Mouse (Mus musculus): ENCODE results near the gene Atoh8. TPM values are rescaled to one million over a fixed set of nuclear protein-coding genes. Genes with fewer than 3 reads are reported as not detected.
A peak's percentile ranks its signal among the peaks of the same experiment; 100 is the strongest.

Atoh8 gene
- polyA plus RNA-seq, 1 experiment from 2014 or later = 9.6 TPM

DNA sequence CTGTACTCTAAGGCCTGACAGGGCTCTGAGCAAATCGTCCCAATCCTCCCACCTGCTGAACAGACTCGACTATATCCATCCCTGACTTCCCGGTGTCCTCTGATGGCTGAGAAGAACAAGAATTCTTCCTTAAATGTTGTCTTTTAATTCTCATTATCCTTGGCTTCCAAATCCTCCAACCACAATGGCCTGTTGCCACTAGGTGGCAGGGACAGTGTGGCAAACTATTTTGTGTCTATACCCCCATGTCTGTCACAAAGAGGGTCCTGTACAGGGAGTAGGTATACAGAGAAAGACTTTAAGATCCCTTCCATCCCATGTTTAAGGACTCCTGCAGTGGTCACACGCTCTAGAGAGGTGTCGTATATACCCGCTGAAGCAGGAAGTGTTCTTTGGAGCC is 14.1 kb downstream of the Atoh8 start:
- WGBS = 72% methylated on average over 6 of the region's 6 CpGs
- H3K4me2 ChIP-seq (replicated peaks) = no peak overlapping the region
- H3K27me3 ChIP-seq (replicated peaks) = peaks cover 4% of the 10 kb centered on the region
- no peak overlapping the region for H3K4me3 ChIP-seq (replicated peaks)
- peaks cover 67% of the 10 kb centered on the region for H3K4me1 ChIP-seq (replicated peaks)
- no peaks in the 10 kb centered on the region for H3K9me3 ChIP-seq
- no peak overlapping the region for H3K9ac ChIP-seq
- no peak overlapping the region for H3K27ac ChIP-seq
- H3K36me3 ChIP-seq = no peaks in the 10 kb centered on the region
- ATAC-seq = no peak

DNA sequence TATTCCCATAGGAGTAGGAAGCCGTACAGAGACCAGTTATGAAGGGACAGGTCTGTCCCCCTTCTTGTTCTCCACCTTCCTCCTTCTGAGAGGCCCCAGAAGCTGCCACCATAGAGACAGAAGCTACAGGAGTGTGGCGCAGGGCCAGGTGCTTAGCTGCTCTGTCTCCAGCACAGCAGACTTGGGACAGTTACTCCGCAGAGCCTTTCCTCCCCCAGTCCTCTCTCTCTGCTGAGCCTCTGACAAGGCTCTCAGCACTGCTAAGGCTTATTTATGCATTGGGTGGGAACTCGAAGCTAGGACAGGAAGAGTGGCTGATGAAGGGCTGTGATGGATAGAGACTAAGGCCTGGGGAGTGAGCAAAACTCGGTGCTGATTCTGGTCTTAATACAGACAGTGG is 15.8 kb downstream of the Atoh8 start:
- H3K4me1 ChIP-seq (replicated peaks) = peaks cover 83% of the 10 kb centered on the region
- ATAC-seq = no peak
- peaks cover 4% of the 10 kb centered on the region for H3K27me3 ChIP-seq (replicated peaks)
- H3K36me3 ChIP-seq = no peaks in the 10 kb centered on the region
- no peak overlapping the region for H3K9ac ChIP-seq
- no peak overlapping the region for H3K27ac ChIP-seq
- 30% methylated on average over 5 of the region's 5 CpGs for WGBS
- no peak overlapping the region for H3K4me3 ChIP-seq (replicated peaks)
- no peaks in the 10 kb centered on the region for H3K9me3 ChIP-seq
- H3K4me2 ChIP-seq (replicated peaks) = no peak overlapping the region

DNA sequence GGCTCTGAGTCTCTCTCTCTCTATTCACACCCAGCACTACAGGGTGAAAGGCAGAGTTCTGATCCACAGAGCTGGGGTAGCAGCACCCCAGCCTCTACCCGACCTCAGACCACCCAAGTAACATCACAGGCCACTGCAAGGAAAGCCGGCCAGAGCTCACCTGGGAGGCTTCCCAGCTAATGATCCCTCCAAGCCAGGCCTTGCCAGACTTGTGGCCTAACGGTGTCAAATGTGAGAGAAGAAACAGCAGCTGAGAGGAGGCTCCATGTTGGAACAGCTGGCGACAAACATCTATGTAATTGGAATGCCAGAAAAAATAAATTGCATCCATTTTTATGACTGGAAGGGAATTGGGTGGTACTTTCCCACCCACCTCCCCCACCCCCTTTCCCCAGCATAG is 17.1 kb downstream of the Atoh8 start:
- no peaks in the 10 kb centered on the region for H3K9me3 ChIP-seq
- H3K4me3 ChIP-seq (replicated peaks) = no peak overlapping the region
- no peak for ATAC-seq
- H3K36me3 ChIP-seq = no peaks in the 10 kb centered on the region
- H3K27me3 ChIP-seq (replicated peaks) = peaks cover 4% of the 10 kb centered on the region
- WGBS = 49% methylated on average over 4 of the region's 4 CpGs
- H3K9ac ChIP-seq = no peak overlapping the region
- H3K4me2 ChIP-seq (replicated peaks) = no peak overlapping the region
- 0 out of 2 replicates have a peak overlapping the region, but pooled peaks have one; percentile 4 for H3K27ac ChIP-seq
- H3K4me1 ChIP-seq (replicated peaks) = peaks cover 80% of the 10 kb centered on the region

DNA sequence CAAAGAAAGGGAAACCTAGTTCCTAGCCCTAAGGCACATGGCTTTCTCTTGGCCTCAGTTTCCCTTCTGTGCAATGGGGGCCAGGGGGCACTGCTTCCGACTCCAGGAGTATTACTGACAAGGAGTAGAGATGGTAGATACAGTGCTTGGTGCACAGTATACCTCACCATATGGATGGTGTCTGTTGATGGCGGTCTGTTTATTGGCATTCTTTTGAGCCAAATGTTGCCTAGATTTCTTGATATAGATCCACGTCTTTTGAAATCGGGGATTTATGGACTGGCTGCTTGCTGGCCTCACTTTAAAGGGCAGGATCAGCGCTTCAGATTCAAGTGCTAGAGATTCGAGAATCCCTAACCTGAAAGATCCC is 18.0 kb downstream of the Atoh8 start:
- Histone ChIP-seq H3K4me2 (replicated peaks) (peak overlapping the region; percentile 64), H3K4me3 (replicated peaks) (no peak overlapping the region; the same call in 1 of the 2 replicates), H3K4me1 (replicated peaks) (peaks cover 75% of the 10 kb centered on the region), H3K9ac (peak overlapping the region; percentile 20; the same call in 1 of the 2 replicates), H3K9me3 (no peaks in the 10 kb centered on the region), H3K27me3 (replicated peaks) (peaks cover 4% of the 10 kb centered on the region), H3K27ac (peak overlapping the region; percentile 88), H3K36me3 (no peaks in the 10 kb centered on the region)
- 48% methylated on average over 6 of the region's 6 CpGs for WGBS
- no peak for ATAC-seq

DNA sequence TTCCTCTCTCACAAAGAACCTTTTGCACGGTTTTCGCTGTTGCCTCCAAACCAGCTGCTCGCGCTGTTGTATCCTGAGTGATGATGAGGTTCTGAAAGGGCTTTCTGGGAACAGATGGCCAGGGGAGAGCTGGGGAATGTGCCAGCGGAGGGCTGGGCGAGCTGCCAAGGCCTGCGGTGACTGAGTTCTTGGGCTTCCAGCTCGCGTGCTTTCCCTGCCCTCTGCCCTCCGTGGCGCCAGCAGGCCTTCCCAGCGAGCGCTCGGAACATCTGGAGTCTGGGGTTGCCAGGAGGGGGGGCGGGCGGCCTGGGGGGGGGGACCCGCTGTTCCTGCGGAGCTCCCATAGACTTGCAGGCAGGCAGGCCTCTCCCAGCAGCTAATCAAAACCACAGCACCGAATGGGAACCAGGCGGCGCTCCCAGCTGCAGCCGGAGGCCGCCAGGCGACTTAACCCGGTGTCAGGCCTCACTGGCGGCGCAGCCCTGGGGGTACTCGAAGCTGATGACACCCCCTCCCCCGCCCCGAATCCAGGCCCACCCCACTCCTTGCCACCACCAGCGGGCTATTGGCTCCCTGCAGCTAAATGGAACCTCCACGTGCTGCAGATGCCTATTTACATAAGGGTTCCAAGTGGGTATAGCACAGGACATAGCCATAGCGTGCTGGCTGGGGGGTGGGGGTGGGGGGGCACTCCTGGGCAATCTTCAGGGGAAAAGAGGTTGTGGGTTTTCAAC is 18.5 kb downstream of the Atoh8 start:
- H3K27ac ChIP-seq = peak overlapping the region; percentile 88
- no peaks in the 10 kb centered on the region for H3K36me3 ChIP-seq
- peak overlapping the region; percentile 20; the same call in 1 of the 2 replicates for H3K9ac ChIP-seq
- peaks cover 4% of the 10 kb centered on the region for H3K27me3 ChIP-seq (replicated peaks)
- ATAC-seq = peak; percentile 91
- H3K4me1 ChIP-seq (replicated peaks) = peaks cover 70% of the 10 kb centered on the region
- 3% methylated on average over 33 of the region's 33 CpGs for WGBS
- H3K4me3 ChIP-seq (replicated peaks) = peak overlapping the region; percentile 9
- H3K9me3 ChIP-seq = no peaks in the 10 kb centered on the region
- H3K4me2 ChIP-seq (replicated peaks) = peak overlapping the region; percentile 64

DNA sequence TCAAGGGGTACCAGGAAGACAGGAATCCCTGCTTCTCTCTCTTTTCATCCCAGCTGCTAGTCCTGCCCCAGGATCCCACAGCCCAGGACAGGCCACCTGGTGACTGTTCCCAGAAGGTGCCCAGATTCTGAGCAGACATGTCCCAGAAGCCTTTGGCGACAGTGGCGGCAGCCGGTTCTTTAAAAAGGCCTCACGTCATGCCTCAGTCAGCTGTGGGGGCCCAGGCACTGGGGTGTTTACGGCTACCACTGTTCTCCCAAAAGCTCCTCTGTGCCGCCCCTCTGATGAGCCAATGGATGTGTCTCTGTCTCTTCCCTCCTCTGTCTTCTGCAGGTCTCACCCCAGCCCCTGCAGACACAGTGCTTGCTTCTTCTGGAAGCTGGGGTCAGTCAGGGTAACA is 19.8 kb downstream of the Atoh8 start:
- H3K9me3 ChIP-seq = no peaks in the 10 kb centered on the region
- no peak for ATAC-seq
- H3K27me3 ChIP-seq (replicated peaks) = no peaks in the 10 kb centered on the region; the same call in 1 of the 2 replicates
- no peak overlapping the region for H3K9ac ChIP-seq
- no peaks in the 10 kb centered on the region for H3K36me3 ChIP-seq
- 51% methylated on average over 6 of the region's 6 CpGs for WGBS
- peak overlapping the region; percentile 88 for H3K27ac ChIP-seq
- peak overlapping the region; percentile 64 for H3K4me2 ChIP-seq (replicated peaks)
- peaks cover 61% of the 10 kb centered on the region for H3K4me1 ChIP-seq (replicated peaks)
- no peak overlapping the region for H3K4me3 ChIP-seq (replicated peaks)

DNA sequence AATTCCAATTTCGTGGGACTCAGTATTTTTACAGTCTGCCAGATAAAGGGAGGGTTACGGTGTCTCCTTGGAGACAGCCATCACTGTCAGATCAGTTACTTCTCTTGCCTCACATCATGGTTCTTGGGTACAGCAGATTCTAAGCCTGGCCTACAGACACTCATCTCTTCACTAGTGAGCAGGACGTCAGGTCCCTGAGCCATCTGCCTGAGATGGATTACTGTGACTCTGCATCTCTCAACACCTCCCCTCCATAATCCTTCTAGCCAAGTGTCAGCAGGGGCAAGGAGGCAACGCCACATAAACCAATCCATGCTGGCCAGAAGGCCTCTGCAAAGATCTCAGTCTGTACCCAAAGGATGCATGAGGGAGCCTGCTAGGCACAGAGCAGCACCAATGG is 24.0 kb downstream of the Atoh8 start:
- H3K27ac ChIP-seq = no peak overlapping the region
- ATAC-seq = no peak
- H3K27me3 ChIP-seq (replicated peaks) = no peaks in the 10 kb centered on the region; the same call in 1 of the 2 replicates
- H3K4me2 ChIP-seq (replicated peaks) = no peak overlapping the region
- WGBS = 63% methylated on average over 4 of the region's 4 CpGs
- no peak overlapping the region for H3K9ac ChIP-seq
- H3K4me1 ChIP-seq (replicated peaks) = peaks cover 25% of the 10 kb centered on the region
- no peak overlapping the region for H3K4me3 ChIP-seq (replicated peaks)
- no peaks in the 10 kb centered on the region for H3K36me3 ChIP-seq
- H3K9me3 ChIP-seq = no peaks in the 10 kb centered on the region

DNA sequence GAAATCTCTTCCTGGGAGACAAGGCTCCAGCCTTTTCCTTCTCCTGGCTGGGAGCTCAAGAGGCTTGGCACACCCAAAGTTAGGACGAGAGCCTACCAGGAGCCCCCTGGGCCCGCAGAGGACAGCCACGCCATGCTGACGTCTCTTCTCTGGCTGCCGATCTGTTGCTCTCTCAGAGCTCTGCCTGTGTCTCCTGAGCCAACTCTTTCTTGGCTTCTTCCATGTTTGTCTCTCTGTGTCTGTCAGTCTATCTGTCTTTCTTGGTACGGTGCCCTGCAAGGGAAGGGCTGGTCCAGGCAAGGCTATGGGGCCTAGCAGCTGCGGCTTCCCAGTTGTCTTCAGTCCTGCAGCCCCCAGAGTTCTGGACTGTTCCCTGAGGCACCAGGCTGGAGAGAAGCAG is 24.6 kb downstream of the Atoh8 start:
- Histone ChIP-seq H3K27ac (no peak overlapping the region), H3K9ac (no peak overlapping the region), H3K9me3 (no peaks in the 10 kb centered on the region), H3K27me3 (replicated peaks) (no peaks in the 10 kb centered on the region; the same call in 1 of the 2 replicates), H3K36me3 (no peaks in the 10 kb centered on the region), H3K4me2 (replicated peaks) (no peak overlapping the region), H3K4me1 (replicated peaks) (peaks cover 20% of the 10 kb centered on the region), H3K4me3 (replicated peaks) (no peak overlapping the region)
- no peak for ATAC-seq
- WGBS = 77% methylated on average over 7 of the region's 7 CpGs

DNA sequence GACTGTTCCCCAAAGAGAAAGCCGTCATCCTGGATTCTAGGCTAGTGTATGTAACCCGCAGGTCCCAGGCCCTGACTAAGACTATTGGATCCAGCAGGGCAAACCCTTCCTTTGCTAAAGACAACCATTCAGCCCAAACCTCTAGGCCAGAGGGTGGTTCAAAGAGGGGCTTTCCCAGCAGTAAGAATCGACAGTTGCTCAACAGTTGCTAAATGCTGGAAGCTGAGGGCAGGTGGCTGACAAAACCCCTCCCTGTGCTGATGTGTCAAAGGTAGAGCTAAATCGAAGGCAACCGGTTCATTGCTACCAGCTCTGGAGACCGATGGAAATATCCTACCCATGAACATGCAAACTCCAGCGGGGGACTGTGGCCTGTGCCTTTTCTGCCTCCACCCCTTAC is 25.6 kb downstream of the Atoh8 start:
- H3K27ac ChIP-seq = no peak overlapping the region
- no peaks in the 10 kb centered on the region for H3K9me3 ChIP-seq
- no peak for ATAC-seq
- H3K9ac ChIP-seq = no peak overlapping the region
- WGBS = 90% methylated on average over 7 of the region's 7 CpGs
- peaks cover 9% of the 10 kb centered on the region for H3K4me1 ChIP-seq (replicated peaks)
- H3K27me3 ChIP-seq (replicated peaks) = no peaks in the 10 kb centered on the region; the same call in 1 of the 2 replicates
- H3K36me3 ChIP-seq = no peaks in the 10 kb centered on the region
- no peak overlapping the region for H3K4me3 ChIP-seq (replicated peaks)
- H3K4me2 ChIP-seq (replicated peaks) = no peak overlapping the region

DNA sequence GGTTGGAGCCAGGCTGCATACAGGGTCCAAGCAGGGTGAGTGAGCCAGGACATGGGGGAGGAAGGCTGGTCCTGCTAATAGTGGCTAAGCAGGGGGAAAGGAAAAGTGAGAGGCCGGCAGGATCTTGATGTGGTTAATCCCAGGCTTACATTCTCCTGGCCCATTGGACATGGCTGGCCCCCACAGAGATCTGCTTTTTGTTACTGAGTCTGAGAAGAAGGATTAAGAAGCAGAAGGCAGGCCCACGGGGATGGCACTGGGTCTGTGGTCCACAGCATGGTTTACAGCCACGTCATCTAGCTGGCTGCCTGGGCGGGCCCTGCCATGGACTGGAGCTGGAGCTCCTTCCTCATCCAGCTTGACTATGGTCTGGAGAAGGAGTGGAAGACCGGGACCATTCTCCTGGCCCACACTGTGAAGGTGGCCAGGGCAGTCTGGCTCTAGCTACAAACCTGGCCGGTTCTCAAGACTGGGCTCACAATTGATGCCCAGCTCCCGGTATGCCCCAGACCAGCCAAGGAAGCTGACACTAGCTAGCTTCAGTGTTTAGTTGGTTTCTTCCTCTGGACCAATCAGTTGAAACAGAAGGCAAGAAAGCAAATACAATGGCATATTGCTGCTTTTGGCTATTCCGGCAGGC is 26.9 kb downstream of the Atoh8 start:
- no peak for ATAC-seq
- Histone ChIP-seq H3K4me1 (replicated peaks) (0 out of 2 replicates have a peak, but pooled peaks cover 4% of the 10 kb centered on the region), H3K27me3 (replicated peaks) (no peaks in the 10 kb centered on the region; the same call in 1 of the 2 replicates), H3K4me3 (replicated peaks) (no peak overlapping the region), H3K27ac (no peak overlapping the region), H3K9me3 (no peaks in the 10 kb centered on the region), H3K36me3 (no peaks in the 10 kb centered on the region), H3K4me2 (replicated peaks) (no peak overlapping the region), H3K9ac (no peak overlapping the region)
- WGBS = 88% methylated on average over 8 of the region's 8 CpGs

DNA sequence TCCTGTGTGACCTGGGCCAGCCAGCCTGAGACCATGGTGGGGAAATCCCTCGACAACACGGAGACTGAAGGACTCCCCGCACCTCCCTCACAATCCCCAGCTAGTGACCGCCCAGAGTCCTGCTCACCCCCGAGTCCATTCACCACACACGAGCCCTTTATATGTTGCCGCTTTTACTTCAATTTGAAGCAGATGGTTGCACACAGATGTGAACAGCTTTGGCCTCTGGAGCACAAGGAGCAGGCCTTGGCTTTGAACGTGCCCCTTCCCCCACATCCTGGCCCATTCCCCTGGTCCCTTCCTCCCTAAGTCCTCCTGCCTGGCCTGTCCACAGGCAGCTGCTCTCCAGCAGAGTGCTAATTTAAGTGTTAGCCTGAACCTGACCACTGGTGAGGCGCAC is 29.4 kb downstream of the Atoh8 start:
- H3K4me1 ChIP-seq (replicated peaks) = peaks cover 6% of the 10 kb centered on the region; the same call in 1 of the 2 replicates
- H3K4me2 ChIP-seq (replicated peaks) = no peak overlapping the region
- H3K9me3 ChIP-seq = no peaks in the 10 kb centered on the region
- H3K9ac ChIP-seq = no peak overlapping the region
- H3K27ac ChIP-seq = no peak overlapping the region
- H3K27me3 ChIP-seq (replicated peaks) = no peaks in the 10 kb centered on the region
- no peak for ATAC-seq
- no peak overlapping the region for H3K4me3 ChIP-seq (replicated peaks)
- WGBS = 84% methylated on average over 9 of the region's 9 CpGs
- no peaks in the 10 kb centered on the region for H3K36me3 ChIP-seq

DNA sequence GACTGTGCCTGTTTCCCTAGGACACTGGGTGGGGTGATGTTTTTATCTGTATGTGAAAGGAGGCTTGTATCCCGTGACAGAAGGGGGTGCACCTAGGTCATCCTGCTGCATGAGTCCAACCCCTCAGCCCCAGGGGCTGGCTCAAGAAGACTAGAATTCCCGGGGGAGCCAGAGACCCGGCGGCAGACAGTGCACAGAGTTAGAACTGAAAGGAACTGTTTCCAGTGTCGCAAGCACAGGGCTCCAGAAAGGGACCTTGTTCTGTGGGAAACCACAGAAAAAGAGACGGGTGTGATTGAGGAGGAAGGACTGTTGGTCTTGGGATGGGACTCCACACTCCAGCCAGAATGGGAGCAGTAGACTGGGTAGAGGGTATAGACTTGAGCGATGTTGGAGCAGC is 30.5 kb downstream of the Atoh8 start:
- Histone ChIP-seq H3K9me3 (no peaks in the 10 kb centered on the region), H3K4me2 (replicated peaks) (no peak overlapping the region), H3K36me3 (no peaks in the 10 kb centered on the region), H3K27ac (no peak overlapping the region), H3K27me3 (replicated peaks) (no peaks in the 10 kb centered on the region), H3K4me1 (replicated peaks) (peaks cover 11% of the 10 kb centered on the region; the same call in 1 of the 2 replicates), H3K4me3 (replicated peaks) (no peak overlapping the region), H3K9ac (no peak overlapping the region)
- WGBS = 74% methylated on average over 7 of the region's 7 CpGs
- ATAC-seq = no peak

All from intestine, embryonic 15.5 days (tissue).